Mouse (Mus musculus) olfactory bulb, adult 2 months (tissue): ENCODE results near the gene Olfr965. TPM values are rescaled to one million over a fixed set of nuclear protein-coding genes. Genes with fewer than 3 reads are reported as not detected.

Source experiments
- H3K27ac ChIP-seq: fragments of 200-500 bp; 2 replicates; pipeline ENCODE4 v1.5.1; 2012; ENCODE audit warnings: low read depth, low read length; ENCODE audit not compliant: insufficient read depth
- H3K4me1 ChIP-seq: fragments of 200-500 bp; 2 replicates; pipeline ENCODE4 v1.6.1; 2012; ENCODE audit warnings: low read length; ENCODE audit not compliant: control insufficient read depth, insufficient read depth
- H3K4me3 ChIP-seq: fragments of 200-500 bp; 2 replicates; pipeline ENCODE4 v1.5.1; 2012; ENCODE audit warnings: mild to moderate bottlenecking, low read depth, low read length, moderate library complexity; ENCODE audit not compliant: insufficient read depth
- CTCF ChIP-seq: fragments of 200-500 bp; IDR thresholded peaks from 2 replicates; pipeline ENCODE4 v1.5.1; 2012; ENCODE audit warnings: low read depth, mild to moderate bottlenecking, low read length, moderate library complexity; ENCODE audit not compliant: insufficient read depth
- POLR2A ChIP-seq: fragments of 200-500 bp; IDR thresholded peaks from 2 replicates; pipeline ENCODE4 v1.6.1; 2012; ENCODE audit warnings: mild to moderate bottlenecking, low read depth, low read length, moderate library complexity; ENCODE audit not compliant: insufficient read depth
- whole genome bisulfite sequencing: fragments of 180-500 bp; shearing (Covaris S2); methylation state at CpG from one replicate; pipeline ENCODE4 v1.1.7; 2018; 5-methylcytosine and 5-hydroxymethylcytosine counted together
- polyA plus RNA-seq: library from polyadenylated mRNA; stranded (reverse); fragments of >200 nt; gene quantifications from 2 replicates; pipeline ENCODE4 v1.2.4, GENCODE M21; 2012; ENCODE audit warnings: low replicate concordance; ENCODE audit not compliant: missing spikeins, insufficient read depth, insufficient read length

Gene Olfr965
- polyA plus RNA-seq, 1 experiment, result not detected

GRCm38 (mm10) chr9:39745949-39746348 lies 34.8 kb downstream of the Olfr965 start, which contains the start of gene Olfr967:
Olfr967 (plus strand) TSS chr9:39746249.
- no peak for TF ChIP-seq POLR2A
- H3K4me3 ChIP-seq, result no peak within 1 kb of the TSS
- no peak within 1 kb of the TSS for H3K27ac ChIP-seq
- H3K4me1 ChIP-seq, result no peaks in the 10 kb centered on the region

GRCm38 (mm10) chr9:39746428-39746827 lies 35.3 kb downstream of the Olfr965 start:
- Histone ChIP-seq H3K4me1 (no peaks in the 10 kb centered on the region), H3K27ac (no peak overlapping the region), H3K4me3 (no peak overlapping the region)
- WGBS, result 84% methylated on average over 1 of the region's 1 CpGs
- TF ChIP-seq POLR2A (no peak), CTCF (no peak)

Other genes starting within 250 kb of the Olfr965 start
- not detected in 2 replicates for gene Olfr955, start 239.4 kb upstream of the Olfr965 start, polyA plus RNA-seq
- gene Olfr44, start 217.4 kb upstream of the Olfr965 start, polyA plus RNA-seq, result not detected in 2 replicates
- not detected in 2 replicates for gene Olfr957, start 195.5 kb upstream of the Olfr965 start, polyA plus RNA-seq
- not detected in 2 replicates for gene Olfr958, start 157.3 kb upstream of the Olfr965 start, polyA plus RNA-seq
- not detected in 2 replicates for gene Olfr959, start 135.8 kb upstream of the Olfr965 start, polyA plus RNA-seq
- gene AW551984, start 107.0 kb upstream of the Olfr965 start, polyA plus RNA-seq, result not detected in 2 replicates
- gene Olfr148, start 100.7 kb upstream of the Olfr965 start, polyA plus RNA-seq, result not detected in 2 replicates
- gene Olfr960, start 90.0 kb upstream of the Olfr965 start, polyA plus RNA-seq, result not detected in 2 replicates
- not detected in 2 replicates for gene Olfr961, start 66.3 kb upstream of the Olfr965 start, polyA plus RNA-seq
- gene Olfr963, start 44.1 kb upstream of the Olfr965 start, polyA plus RNA-seq, result not detected in 2 replicates
- gene Olfr149, start 4.2 kb upstream of the Olfr965 start, polyA plus RNA-seq, result not detected in 2 replicates
- not detected in 2 replicates for gene Olfr150, start 19.6 kb downstream of the Olfr965 start, polyA plus RNA-seq
- not detected in 2 replicates for gene Olfr967, start 34.9 kb downstream of the Olfr965 start, polyA plus RNA-seq
- not detected in 2 replicates for gene Olfr968, start 71.9 kb downstream of the Olfr965 start, polyA plus RNA-seq
- not detected in 2 replicates for gene Olfr969, start 79.6 kb downstream of the Olfr965 start, polyA plus RNA-seq
- not detected in 2 replicates for gene Olfr970, start 97.5 kb downstream of the Olfr965 start, polyA plus RNA-seq
- gene Olfr971, start 125.5 kb downstream of the Olfr965 start, polyA plus RNA-seq, result not detected in 2 replicates
- not detected in 2 replicates for gene Olfr972, start 155.1 kb downstream of the Olfr965 start, polyA plus RNA-seq
- not detected in 2 replicates for gene Olfr229, start 196.0 kb downstream of the Olfr965 start, polyA plus RNA-seq
- gene Olfr974, start 226.1 kb downstream of the Olfr965 start, polyA plus RNA-seq, result not detected in 2 replicates
- not detected in 2 replicates for gene Olfr975, start 240.7 kb downstream of the Olfr965 start, polyA plus RNA-seq
- gene Olfr976, start 249.8 kb downstream of the Olfr965 start, polyA plus RNA-seq, result not detected in 2 replicates